Mouse (Mus musculus): Measurements from ENCODE around the gene Cfap52. TPM values are rescaled to one million over a fixed set of nuclear protein-coding genes. Genes with fewer than 3 reads are reported as not detected.

The Cfap52 gene
- polyA plus RNA-seq, 1 experiment from 2014 or later, result 2.2 TPM

GRCm38 (mm10) chr11:67923720-67924119, 41.7 kb downstream of the Cfap52 start:
- 96% methylated on average over 5 of the region's 5 CpGs for WGBS
- no peak overlapping the region for H3K4me3 ChIP-seq (replicated peaks)
- H3K36me3 ChIP-seq, result no peaks in the 10 kb centered on the region
- H3K27me3 ChIP-seq, result peaks cover 29% of the 10 kb centered on the region
- no peak for ATAC-seq
- H3K4me1 ChIP-seq (replicated peaks), result peaks cover 19% of the 10 kb centered on the region
- H3K4me2 ChIP-seq (replicated peaks), result no peak overlapping the region
- no peak overlapping the region for H3K27ac ChIP-seq
- H3K9ac ChIP-seq (replicated peaks), result no peak overlapping the region
- H3K9me3 ChIP-seq, result no peaks in the 10 kb centered on the region

- no peaks in the 10 kb centered on the region for H3K9me3 ChIP-seq
- peak overlapping the region; percentile 72 for H3K4me3 ChIP-seq (replicated peaks)
- peak overlapping the region; percentile 100 for H3K4me2 ChIP-seq (replicated peaks)
- no peak overlapping the region for H3K27ac ChIP-seq
- no peak overlapping the region for H3K9ac ChIP-seq (replicated peaks)
- H3K4me1 ChIP-seq (replicated peaks), result peaks cover 19% of the 10 kb centered on the region
- peaks cover 29% of the 10 kb centered on the region for H3K27me3 ChIP-seq
- under 1% methylated on average over 12 of the region's 12 CpGs for WGBS
- H3K36me3 ChIP-seq, result no peaks in the 10 kb centered on the region
- ATAC-seq, result peak; percentile 79
Measured at GRCm38 (mm10) chr11:67922755-67923125, 42.7 kb downstream of the Cfap52 start.

GRCm38 (mm10) chr11:67921827-67922754, 43.4 kb downstream of the Cfap52 start, which contains the start of gene Usp43:
Gene Usp43 (minus strand): TSS chr11:67922153.
- Histone ChIP-seq H3K9me3 (no peaks in the 10 kb centered on the region), H3K27me3 (peaks cover 29% of the 10 kb centered on the region), H3K27ac (no peak within 1 kb of the TSS), H3K4me2 (replicated peaks) (peak within 1 kb of the TSS; percentile 100), H3K36me3 (no peaks in the 10 kb centered on the region), H3K4me1 (replicated peaks) (peaks cover 19% of the 10 kb centered on the region), H3K9ac (replicated peaks) (peak within 1 kb of the TSS; percentile 70), H3K4me3 (replicated peaks) (peak within 1 kb of the TSS; percentile 72)
- ATAC-seq, result peak; percentile 74
- WGBS, result under 1% methylated on average over 75 of the region's 80 CpGs

GRCm38 (mm10) chr11:67921091-67921826, 44.2 kb downstream of the Cfap52 start:
- Histone ChIP-seq H3K36me3 (no peaks in the 10 kb centered on the region), H3K9me3 (no peaks in the 10 kb centered on the region), H3K9ac (replicated peaks) (peak overlapping the region; percentile 70), H3K27me3 (peaks cover 29% of the 10 kb centered on the region), H3K4me1 (replicated peaks) (peaks cover 19% of the 10 kb centered on the region), H3K4me3 (replicated peaks) (peak overlapping the region; percentile 72), H3K4me2 (replicated peaks) (peak overlapping the region; percentile 100), H3K27ac (no peak overlapping the region)
- ATAC-seq, result peak; percentile 58; the same call in 1 of the 2 replicates
- 2% methylated on average over 47 of the region's 47 CpGs for WGBS

DNA sequence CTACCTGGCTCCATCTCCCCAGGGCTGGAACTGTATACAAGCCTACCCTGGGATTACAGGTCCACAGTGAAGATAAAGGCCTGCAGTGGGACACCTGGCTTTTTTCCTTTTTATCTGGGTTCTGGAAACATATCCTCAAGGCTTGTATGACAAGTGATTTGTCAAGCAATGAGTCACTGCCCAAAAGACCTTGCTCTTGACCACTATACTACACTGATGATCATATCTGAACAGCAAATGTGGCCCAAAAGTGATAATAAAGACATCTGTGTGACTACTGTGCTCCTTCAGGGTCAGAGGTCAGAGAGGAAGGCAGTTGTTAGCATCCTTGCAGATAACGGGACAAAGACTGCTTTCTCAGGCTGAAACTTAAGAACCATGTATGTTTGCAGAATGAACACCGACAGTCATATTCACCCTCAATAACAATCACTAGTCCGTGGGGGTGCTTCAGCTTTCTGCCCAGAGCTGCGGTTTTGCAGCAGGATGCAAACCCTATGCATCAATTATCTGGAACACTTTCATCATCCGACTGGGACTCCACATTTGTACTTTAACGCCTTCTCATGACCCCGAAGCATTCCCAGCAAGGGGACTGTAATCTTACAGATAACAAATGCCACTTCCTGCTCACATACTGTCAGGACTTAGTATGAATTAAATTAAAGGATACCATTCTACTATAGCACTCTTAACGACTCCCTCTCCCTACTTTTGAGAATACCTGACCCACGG, 45.1 kb downstream of the Cfap52 start:
- no peaks in the 10 kb centered on the region for H3K9me3 ChIP-seq
- H3K9ac ChIP-seq (replicated peaks), result no peak overlapping the region
- peaks cover 29% of the 10 kb centered on the region for H3K27me3 ChIP-seq
- H3K4me3 ChIP-seq (replicated peaks), result no peak overlapping the region
- WGBS, result 63% methylated on average over 9 of the region's 9 CpGs
- no peak for ATAC-seq
- H3K4me1 ChIP-seq (replicated peaks), result peaks cover 19% of the 10 kb centered on the region
- no peaks in the 10 kb centered on the region for H3K36me3 ChIP-seq
- no peak overlapping the region for H3K4me2 ChIP-seq (replicated peaks)
- H3K27ac ChIP-seq, result no peak overlapping the region

DNA sequence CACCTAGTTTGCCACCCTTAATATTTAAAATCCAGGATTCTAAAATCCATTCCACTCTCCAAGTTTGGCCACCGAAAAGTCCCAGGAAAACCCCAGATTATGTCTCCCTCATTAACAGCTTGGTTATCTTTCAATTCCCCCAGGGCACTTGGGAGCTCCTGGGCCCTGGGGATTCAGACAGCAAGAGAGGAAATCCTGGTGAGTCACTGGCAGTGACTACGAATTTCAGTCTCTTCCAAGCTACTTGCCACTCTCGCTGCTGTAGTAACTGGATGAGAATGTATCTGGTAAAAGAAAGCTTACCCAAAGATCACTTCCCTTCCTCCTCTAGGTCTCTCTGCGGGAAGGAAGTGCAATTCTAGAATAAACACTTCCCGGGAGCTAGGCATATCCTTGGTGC, 45.9 kb downstream of the Cfap52 start:
- ATAC-seq, result no peak

DNA sequence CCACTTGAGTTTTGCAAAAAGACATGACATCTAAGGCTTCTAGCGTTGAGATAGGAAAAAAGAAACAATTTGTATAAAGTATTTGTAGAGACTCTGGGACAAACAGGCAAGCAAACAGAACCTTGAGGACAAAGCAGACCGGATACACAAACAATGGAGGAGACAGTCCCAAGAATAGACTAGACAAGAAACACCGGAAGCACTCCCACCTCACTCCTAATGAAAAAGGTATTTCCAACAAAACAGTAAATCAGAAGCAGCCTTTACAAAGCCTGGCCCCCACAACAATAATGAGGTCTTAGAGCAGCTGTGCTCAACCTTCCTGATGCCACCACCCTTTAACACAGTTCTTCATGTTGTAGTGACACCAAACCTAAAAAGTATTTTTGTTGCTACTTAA, 48.3 kb downstream of the Cfap52 start:
- Histone ChIP-seq H3K27me3 (peaks cover 29% of the 10 kb centered on the region), H3K36me3 (no peaks in the 10 kb centered on the region), H3K9ac (replicated peaks) (no peak overlapping the region), H3K4me3 (replicated peaks) (no peak overlapping the region), H3K9me3 (no peaks in the 10 kb centered on the region), H3K4me1 (replicated peaks) (peaks cover 11% of the 10 kb centered on the region), H3K27ac (no peak overlapping the region), H3K4me2 (replicated peaks) (no peak overlapping the region)
- no peak for ATAC-seq
- 71% methylated on average over 3 of the region's 3 CpGs for WGBS

More for the DNA sequence above, 45.9 kb downstream of the Cfap52 start:
- 86% methylated on average over 5 of the region's 5 CpGs for WGBS
- peaks cover 29% of the 10 kb centered on the region for H3K27me3 ChIP-seq
- no peak overlapping the region for H3K4me3 ChIP-seq (replicated peaks)
- no peaks in the 10 kb centered on the region for H3K36me3 ChIP-seq
- no peak overlapping the region for H3K27ac ChIP-seq
- H3K9ac ChIP-seq (replicated peaks), result no peak overlapping the region
- H3K4me2 ChIP-seq (replicated peaks), result no peak overlapping the region
- H3K9me3 ChIP-seq, result no peaks in the 10 kb centered on the region
- H3K4me1 ChIP-seq (replicated peaks), result peaks cover 19% of the 10 kb centered on the region

DNA sequence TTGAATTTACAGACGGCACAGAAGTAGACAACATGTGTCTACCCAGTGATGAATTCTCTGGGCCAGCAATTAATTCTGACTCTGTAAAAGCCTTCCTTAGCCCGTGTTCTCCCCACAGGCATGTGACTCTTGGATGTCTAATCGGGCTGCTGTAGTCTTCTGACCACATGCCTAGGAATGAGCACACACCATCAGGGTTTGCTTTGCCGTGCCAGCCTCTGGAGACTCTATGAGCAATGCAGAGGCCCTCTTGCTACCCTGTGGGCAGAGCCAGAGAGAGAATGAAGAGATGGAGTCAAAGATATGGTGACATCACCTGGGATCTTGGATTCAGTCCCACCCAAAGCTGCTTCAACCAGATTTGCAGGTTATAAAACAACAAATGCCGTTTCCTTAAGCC, 54.4 kb downstream of the Cfap52 start:
- ATAC-seq, result no peak
- no peak overlapping the region for H3K4me3 ChIP-seq (replicated peaks)
- 94% methylated on average over 5 of the region's 5 CpGs for WGBS
- no peak overlapping the region for H3K27ac ChIP-seq
- no peaks in the 10 kb centered on the region for H3K36me3 ChIP-seq
- no peaks in the 10 kb centered on the region for H3K9me3 ChIP-seq
- no peak overlapping the region for H3K4me2 ChIP-seq (replicated peaks)
- H3K4me1 ChIP-seq (replicated peaks), result no peaks in the 10 kb centered on the region
- H3K9ac ChIP-seq (replicated peaks), result no peak overlapping the region
- no peaks in the 10 kb centered on the region for H3K27me3 ChIP-seq

- Histone ChIP-seq H3K9ac (replicated peaks) (no peak overlapping the region), H3K27me3 (no peaks in the 10 kb centered on the region), H3K36me3 (no peaks in the 10 kb centered on the region), H3K9me3 (no peaks in the 10 kb centered on the region), H3K4me3 (replicated peaks) (no peak overlapping the region), H3K4me1 (replicated peaks) (no peaks in the 10 kb centered on the region), H3K27ac (no peak overlapping the region), H3K4me2 (replicated peaks) (no peak overlapping the region)
- 93% methylated on average over 4 of the region's 4 CpGs for WGBS
- no peak for ATAC-seq
Measured at GRCm38 (mm10) chr11:67903756-67904155, 61.7 kb downstream of the Cfap52 start.

DNA sequence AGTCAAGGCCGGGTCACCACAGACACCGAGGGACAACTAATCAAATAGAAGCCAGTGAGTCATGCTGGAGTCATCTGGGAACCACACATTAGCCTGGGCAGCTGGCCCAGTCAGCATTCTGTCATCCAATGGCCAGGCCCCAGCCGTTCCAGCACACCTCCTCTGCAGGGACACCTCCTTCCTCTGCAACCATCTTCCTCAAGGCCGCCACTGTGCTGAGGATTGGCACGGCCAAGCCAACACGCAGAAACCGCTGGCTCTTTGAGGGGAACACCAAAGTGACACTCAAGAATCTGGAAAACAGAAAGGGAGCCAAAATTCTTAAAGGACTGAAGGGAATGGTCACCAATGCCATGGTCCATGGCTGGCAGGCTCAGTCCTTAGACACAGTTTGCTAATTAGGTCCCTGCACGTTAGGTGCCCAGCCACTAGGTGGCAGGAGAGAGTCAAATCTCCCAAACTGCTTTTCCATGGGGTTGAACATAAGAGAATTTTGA, 68.3 kb downstream of the Cfap52 start:
- no peaks in the 10 kb centered on the region for H3K36me3 ChIP-seq
- peaks cover 7% of the 10 kb centered on the region; the same call in 1 of the 2 replicates for H3K4me1 ChIP-seq (replicated peaks)
- ATAC-seq, result no peak
- WGBS, result 64% methylated on average over 8 of the region's 8 CpGs
- H3K27me3 ChIP-seq, result no peaks in the 10 kb centered on the region
- H3K27ac ChIP-seq, result no peak overlapping the region
- no peak overlapping the region for H3K9ac ChIP-seq (replicated peaks)
- H3K4me3 ChIP-seq (replicated peaks), result no peak overlapping the region
- no peaks in the 10 kb centered on the region for H3K9me3 ChIP-seq
- H3K4me2 ChIP-seq (replicated peaks), result no peak overlapping the region

DNA sequence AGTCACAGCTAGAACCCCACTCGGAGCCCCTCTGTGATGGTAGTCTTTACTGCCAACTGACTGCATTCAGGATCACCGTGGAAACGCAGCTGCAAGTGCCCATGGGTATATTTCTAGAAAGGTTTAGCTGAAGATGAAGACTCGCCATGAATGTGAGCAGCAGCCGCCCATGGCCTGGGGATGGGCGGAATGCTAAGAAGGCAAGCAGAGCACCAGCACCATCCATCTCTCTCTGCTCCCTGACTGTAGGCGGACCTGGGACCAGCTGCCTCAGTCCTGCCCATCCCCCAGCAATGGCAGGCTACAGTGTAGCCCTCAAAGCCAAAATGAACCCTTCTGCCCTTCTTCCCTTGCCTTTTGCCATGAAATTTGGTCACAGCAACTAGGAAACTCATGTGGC, 69.8 kb downstream of the Cfap52 start:
- Histone ChIP-seq H3K4me1 (replicated peaks) (peaks cover 7% of the 10 kb centered on the region; the same call in 1 of the 2 replicates), H3K9me3 (no peaks in the 10 kb centered on the region), H3K36me3 (no peaks in the 10 kb centered on the region), H3K9ac (replicated peaks) (no peak overlapping the region), H3K27me3 (no peaks in the 10 kb centered on the region), H3K4me3 (replicated peaks) (no peak overlapping the region), H3K27ac (no peak overlapping the region), H3K4me2 (replicated peaks) (no peak overlapping the region)
- 63% methylated on average over 7 of the region's 7 CpGs for WGBS
- ATAC-seq, result peak; percentile 62; the same call in 1 of the 2 replicates
